Mouse (Mus musculus) limb, embryonic 15.5 days (tissue): ENCODE data around the gene Supt5. TPM values are rescaled to one million over a fixed set of nuclear protein-coding genes. Genes with fewer than 3 reads are reported as not detected.

Experiments used
- ATAC-seq: fragments of 200-750 bp; cut with Nextera tagmentation; 2 replicates; pipeline ENCODE4 v1.8.0; 2017; ENCODE audit warnings: low read depth, moderate TSS enrichment; ENCODE audit not compliant: insufficient number of reproducible peaks, low FRiP score, low TSS enrichment
- H3K27ac ChIP-seq: fragments of 300-500 bp; sonication (generic); 2 replicates; pipeline ENCODE4 v1.5.1; 2015; ENCODE audit warnings: moderate library complexity, mild to moderate bottlenecking, inconsistent platforms
- H3K27me3 ChIP-seq: fragments of 300-500 bp; sonication (generic); 2 replicates; pipeline ENCODE4 v1.6.1; 2015; ENCODE audit warnings: inconsistent platforms
- H3K36me3 ChIP-seq: fragments of 300-500 bp; sonication (generic); 2 replicates; pipeline ENCODE4 v1.6.1; 2015; ENCODE audit warnings: inconsistent platforms
- H3K4me1 ChIP-seq: fragments of 300-500 bp; sonication (generic); 2 replicates; pipeline ENCODE4 v1.6.1; 2015; ENCODE audit warnings: inconsistent platforms
- H3K4me2 ChIP-seq: fragments of 300-500 bp; sonication (generic); 2 replicates; pipeline ENCODE4 v1.6.1; 2015; ENCODE audit warnings: mild to moderate bottlenecking, inconsistent platforms
- H3K4me3 ChIP-seq: fragments of 300-500 bp; sonication (generic); 2 replicates; pipeline ENCODE4 v1.5.1; 2015; ENCODE audit warnings: mild to moderate bottlenecking, inconsistent platforms
- H3K9ac ChIP-seq: fragments of 300-500 bp; sonication (generic); 2 replicates; pipeline ENCODE4 v1.6.1; 2015; ENCODE audit warnings: inconsistent platforms
- H3K9me3 ChIP-seq: fragments of 300-500 bp; sonication (generic); 2 replicates; pipeline ENCODE4 v1.6.1; 2016; ENCODE audit warnings: inconsistent platforms
- WGBS: fragments of 180-500 bp; shearing (Covaris S2); methylation state at CpG from one replicate; pipeline ENCODE4 v1.1.7; 2015; 5-methylcytosine and 5-hydroxymethylcytosine counted together
- polyA plus RNA-seq: library from polyadenylated mRNA; unstranded; fragments of >200 nt; fragmentation: Nextera tagmentation; extraction: Ambion mirVana; gene quantifications from 2 replicates; pipeline ENCODE4 v1.2.1, GENCODE M21; 2015

Gene Supt5
- polyA plus RNA-seq, 1 experiment from 2014 or later = 95.3 TPM

DNA sequence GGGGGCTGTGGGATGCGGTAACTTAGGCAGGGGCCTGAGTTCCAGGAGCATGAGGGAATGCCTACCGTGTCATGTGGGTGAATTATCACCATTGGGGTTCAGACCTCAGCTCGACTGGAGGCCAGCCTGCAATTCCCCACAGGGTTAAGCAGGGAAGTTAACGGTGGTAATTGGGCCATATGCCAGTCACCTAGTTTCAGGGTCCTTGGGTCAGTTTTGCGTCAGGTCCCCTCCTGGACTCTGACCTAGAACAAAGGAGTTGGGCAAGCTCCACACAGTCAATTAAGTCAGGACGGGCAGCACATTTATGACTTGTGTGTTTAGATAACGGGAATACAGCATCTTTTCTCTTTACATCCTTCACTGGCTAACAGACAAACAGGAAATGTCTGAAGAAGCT, 2.8 kb upstream of the Supt5 start:
- no peak for ATAC-seq
- no peaks in the 10 kb centered on the region for H3K27me3 ChIP-seq
- 21% methylated on average over 7 of the region's 7 CpGs for WGBS
- peaks cover 24% of the 10 kb centered on the region for H3K4me1 ChIP-seq
- H3K4me2 ChIP-seq = no peak overlapping the region
- H3K9ac ChIP-seq = no peak overlapping the region
- H3K36me3 ChIP-seq = no peaks in the 10 kb centered on the region
- peak overlapping the region; percentile 39 for H3K27ac ChIP-seq
- H3K4me3 ChIP-seq = no peak overlapping the region
- no peaks in the 10 kb centered on the region for H3K9me3 ChIP-seq

GRCm38 (mm10) chr7:28339213-28339917, 819 bp upstream of the Supt5 start:
- H3K9ac ChIP-seq = peak overlapping the region; percentile 49; the same call in 1 of the 2 replicates
- peak overlapping the region; percentile 81 for H3K4me3 ChIP-seq
- H3K27ac ChIP-seq = peak overlapping the region; percentile 93
- no peaks in the 10 kb centered on the region for H3K36me3 ChIP-seq
- H3K4me1 ChIP-seq = peaks cover 26% of the 10 kb centered on the region
- H3K27me3 ChIP-seq = no peaks in the 10 kb centered on the region
- 70% methylated on average over 19 of the region's 19 CpGs for WGBS
- peak overlapping the region; percentile 61 for H3K4me2 ChIP-seq
- no peaks in the 10 kb centered on the region for H3K9me3 ChIP-seq
- ATAC-seq = no peak

GRCm38 (mm10) chr7:28335471-28335870, 3.1 kb downstream of the Supt5 start:
- H3K4me1 ChIP-seq = peaks cover 18% of the 10 kb centered on the region; the same call in 1 of the 2 replicates
- no peaks in the 10 kb centered on the region for H3K9me3 ChIP-seq
- WGBS = 93% methylated on average over 2 of the region's 2 CpGs
- H3K4me3 ChIP-seq = no peak overlapping the region
- no peak overlapping the region for H3K4me2 ChIP-seq
- ATAC-seq = no peak
- H3K27ac ChIP-seq = no peak overlapping the region
- no peaks in the 10 kb centered on the region for H3K27me3 ChIP-seq
- H3K36me3 ChIP-seq = peaks cover 12% of the 10 kb centered on the region
- H3K9ac ChIP-seq = no peak overlapping the region

- ATAC-seq = no peak
- no peak overlapping the region for H3K27ac ChIP-seq
- H3K27me3 ChIP-seq = no peaks in the 10 kb centered on the region
- no peaks in the 10 kb centered on the region for H3K9me3 ChIP-seq
- peaks cover 21% of the 10 kb centered on the region for H3K36me3 ChIP-seq
- no peak overlapping the region for H3K9ac ChIP-seq
- WGBS = 68% methylated on average over 4 of the region's 4 CpGs
- no peak overlapping the region for H3K4me3 ChIP-seq
- peaks cover 15% of the 10 kb centered on the region; the same call in 1 of the 2 replicates for H3K4me1 ChIP-seq
- no peak overlapping the region for H3K4me2 ChIP-seq
Observed at GRCm38 (mm10) chr7:28334534-28334933, 4.0 kb downstream of the Supt5 start.

- ATAC-seq = no peak
- Histone ChIP-seq H3K36me3 (peaks cover 83% of the 10 kb centered on the region), H3K27me3 (no peaks in the 10 kb centered on the region), H3K4me1 (no peaks in the 10 kb centered on the region), H3K9me3 (no peaks in the 10 kb centered on the region), H3K9ac (no peak overlapping the region), H3K27ac (no peak overlapping the region), H3K4me2 (no peak overlapping the region), H3K4me3 (no peak overlapping the region)
- WGBS = 98% methylated on average over 2 of the region's 2 CpGs
Observed at GRCm38 (mm10) chr7:28328260-28328659, 10.3 kb downstream of the Supt5 start.

DNA sequence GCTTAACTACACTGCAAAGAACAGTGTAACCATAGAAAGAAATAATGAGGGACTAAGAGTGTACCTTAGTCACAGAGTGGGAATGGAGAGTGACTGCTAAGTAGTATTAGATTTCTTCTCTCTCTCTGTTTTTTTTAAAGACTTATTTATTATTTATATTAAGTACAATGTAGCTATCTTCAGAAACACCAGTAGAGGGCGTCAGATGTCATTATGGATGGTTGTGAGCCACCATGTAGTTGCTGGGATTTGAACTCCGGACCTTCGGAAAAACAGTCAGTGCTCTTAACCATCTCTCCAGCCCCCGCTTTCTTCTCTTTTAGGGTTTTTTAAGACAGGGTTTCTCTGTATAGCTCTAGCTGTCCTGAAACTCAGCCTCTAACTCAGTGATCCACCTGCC, 12.1 kb downstream of the Supt5 start:
- no peaks in the 10 kb centered on the region for H3K27me3 ChIP-seq
- H3K9me3 ChIP-seq = no peaks in the 10 kb centered on the region
- ATAC-seq = no peak
- no peak overlapping the region for H3K27ac ChIP-seq
- no peak overlapping the region for H3K4me3 ChIP-seq
- no peak overlapping the region for H3K9ac ChIP-seq
- H3K4me1 ChIP-seq = no peaks in the 10 kb centered on the region
- H3K36me3 ChIP-seq = peaks cover 98% of the 10 kb centered on the region
- WGBS = 76% methylated on average over 4 of the region's 4 CpGs
- no peak overlapping the region for H3K4me2 ChIP-seq

- no peaks in the 10 kb centered on the region for H3K27me3 ChIP-seq
- peaks cover 99% of the 10 kb centered on the region for H3K36me3 ChIP-seq
- no peaks in the 10 kb centered on the region for H3K4me1 ChIP-seq
- no peak overlapping the region for H3K4me3 ChIP-seq
- no peaks in the 10 kb centered on the region for H3K9me3 ChIP-seq
- H3K4me2 ChIP-seq = no peak overlapping the region
- no peak overlapping the region for H3K9ac ChIP-seq
- ATAC-seq = no peak
- no peak overlapping the region for H3K27ac ChIP-seq
- 94% methylated on average over 8 of the region's 8 CpGs for WGBS
Observed at GRCm38 (mm10) chr7:28325293-28325692, 13.3 kb downstream of the Supt5 start.

GRCm38 (mm10) chr7:28321974-28322720, 16.4 kb downstream of the Supt5 start:
- Histone ChIP-seq H3K27ac (no peak overlapping the region), H3K9me3 (no peaks in the 10 kb centered on the region), H3K4me1 (no peaks in the 10 kb centered on the region), H3K4me3 (no peak overlapping the region), H3K9ac (no peak overlapping the region), H3K27me3 (no peaks in the 10 kb centered on the region), H3K4me2 (no peak overlapping the region), H3K36me3 (peaks cover 99% of the 10 kb centered on the region)
- ATAC-seq = no peak
- WGBS = 88% methylated on average over 15 of the region's 15 CpGs

- Histone ChIP-seq H3K4me2 (no peak overlapping the region), H3K4me3 (no peak overlapping the region), H3K9ac (no peak overlapping the region), H3K4me1 (no peaks in the 10 kb centered on the region), H3K9me3 (no peaks in the 10 kb centered on the region), H3K27ac (no peak overlapping the region), H3K36me3 (peaks cover 98% of the 10 kb centered on the region), H3K27me3 (no peaks in the 10 kb centered on the region)
- no peak for ATAC-seq
- 95% methylated on average over 17 of the region's 17 CpGs for WGBS
Observed at GRCm38 (mm10) chr7:28318714-28319113, 19.8 kb downstream of the Supt5 start.

DNA sequence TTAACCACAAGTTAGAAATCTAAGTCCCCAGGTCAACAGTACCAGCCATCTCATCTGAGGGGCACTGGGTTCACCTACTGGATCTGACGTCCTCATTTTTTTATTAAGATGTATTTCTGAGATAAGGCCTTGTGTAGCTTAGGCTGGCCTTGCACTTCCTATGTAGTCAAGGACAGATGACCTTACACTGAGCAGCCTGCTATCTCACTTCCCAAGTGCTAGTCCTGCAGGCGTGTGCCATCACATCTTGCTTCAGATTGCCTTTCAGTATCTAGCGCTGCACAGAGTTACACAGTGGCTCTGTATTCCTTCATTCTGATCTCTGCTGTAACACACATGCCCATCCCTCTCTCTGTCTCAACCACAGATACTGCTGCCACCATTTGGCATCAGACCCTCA, 20.5 kb downstream of the Supt5 start:
- H3K4me3 ChIP-seq = no peak overlapping the region
- no peaks in the 10 kb centered on the region for H3K4me1 ChIP-seq
- peaks cover 91% of the 10 kb centered on the region for H3K36me3 ChIP-seq
- H3K9ac ChIP-seq = no peak overlapping the region
- no peaks in the 10 kb centered on the region for H3K9me3 ChIP-seq
- no peak overlapping the region for H3K27ac ChIP-seq
- no peak for ATAC-seq
- WGBS = 91% methylated on average over 3 of the region's 3 CpGs
- H3K27me3 ChIP-seq = no peaks in the 10 kb centered on the region
- H3K4me2 ChIP-seq = no peak overlapping the region

GRCm38 (mm10) chr7:28311926-28312543, 26.5 kb downstream of the Supt5 start, which contains the start of gene Timm50:
Gene Timm50 (minus strand): TSS chr7:28312072.
- Histone ChIP-seq H3K27ac (peak within 1 kb of the TSS; percentile 67; the same call in 1 of the 2 replicates), H3K9ac (peak within 1 kb of the TSS; percentile 91), H3K9me3 (no peaks in the 10 kb centered on the region), H3K4me2 (peak within 1 kb of the TSS; percentile 78), H3K4me3 (peak within 1 kb of the TSS; percentile 84), H3K36me3 (peaks cover 64% of the 10 kb centered on the region), H3K27me3 (no peaks in the 10 kb centered on the region), H3K4me1 (peaks cover 19% of the 10 kb centered on the region)
- WGBS = under 1% methylated on average over 33 of the region's 45 CpGs
- ATAC-seq = peak; percentile 92
